Mouse (Mus musculus) T-cell, adult 2 months (primary cell): ENCODE results near the gene Gna14.

Experiments
- DNase-seq: peaks from one replicate; pipeline ENCODE4 v3.0.0; 2022; ENCODE audit warnings: low spot score

Gene Gna14

GRCm38 (mm10) chr19:16456181-16456580, 20.6 kb downstream of the Gna14 start:
- DNase-seq = no peak

GRCm38 (mm10) chr19:16457127-16457526, 21.6 kb downstream of the Gna14 start:
- no peak for DNase-seq

DNA sequence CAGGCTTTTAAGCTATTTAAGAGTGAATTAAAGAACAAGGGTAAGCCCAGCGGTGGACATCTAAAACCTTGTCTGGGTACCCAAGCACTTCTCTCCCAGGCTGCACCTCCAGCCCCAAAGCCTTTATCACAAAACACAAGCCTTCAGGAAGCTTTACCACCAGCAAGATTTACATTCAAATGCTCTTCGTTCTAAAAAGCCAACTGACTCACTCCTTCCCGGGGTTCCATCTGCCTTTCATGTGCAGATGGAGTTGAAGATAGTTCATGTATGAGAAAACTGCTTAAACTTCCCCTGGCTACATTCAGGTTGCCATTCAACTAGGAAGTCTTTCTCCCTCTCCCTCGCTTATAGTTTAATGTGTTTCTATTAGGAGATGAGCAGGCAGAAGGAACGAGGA, 23.8 kb downstream of the Gna14 start:
- no peak for DNase-seq

- no peak for DNase-seq
Measured at GRCm38 (mm10) chr19:16460292-16460691, 24.7 kb downstream of the Gna14 start.

DNA sequence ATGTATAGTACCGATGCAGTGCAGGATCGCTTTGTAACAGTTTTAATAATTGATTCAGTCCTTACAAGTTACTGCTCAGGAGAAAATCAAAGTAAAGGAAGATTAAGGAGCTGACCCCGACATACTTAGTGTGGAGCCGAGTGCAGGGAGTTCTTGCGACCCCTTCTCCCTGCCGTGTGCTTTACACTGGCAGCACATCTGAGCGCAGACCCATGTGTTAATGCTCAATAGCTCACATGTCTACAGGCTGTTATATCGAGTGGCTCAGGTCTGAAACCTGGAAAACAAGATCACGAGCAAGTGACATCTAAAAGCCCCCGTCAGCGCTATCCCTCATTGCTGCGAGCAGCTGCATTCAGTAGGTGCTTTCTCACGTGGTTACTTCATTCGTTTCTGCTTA, 25.3 kb downstream of the Gna14 start:
- DNase-seq = no peak

DNA sequence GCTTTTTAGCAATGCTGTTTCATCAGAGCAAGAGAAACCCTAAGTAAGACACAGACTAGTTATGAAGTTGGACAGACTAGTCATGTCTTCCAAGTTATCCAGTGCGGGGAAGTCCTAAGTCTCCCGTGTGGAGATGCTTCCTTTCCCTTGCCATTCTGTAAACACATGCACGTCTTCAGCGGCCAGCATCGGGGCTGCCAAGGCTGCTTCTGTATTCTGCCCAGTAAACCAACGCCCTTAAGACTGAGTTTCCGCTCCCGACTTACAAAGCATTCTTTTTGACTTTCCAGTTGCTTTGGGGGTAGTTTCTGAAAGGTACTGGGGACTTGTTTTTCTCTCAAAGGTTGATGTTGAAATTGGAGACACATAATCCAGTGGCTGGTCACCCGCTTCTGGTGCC, 26.9 kb downstream of the Gna14 start:
- no peak for DNase-seq

DNA sequence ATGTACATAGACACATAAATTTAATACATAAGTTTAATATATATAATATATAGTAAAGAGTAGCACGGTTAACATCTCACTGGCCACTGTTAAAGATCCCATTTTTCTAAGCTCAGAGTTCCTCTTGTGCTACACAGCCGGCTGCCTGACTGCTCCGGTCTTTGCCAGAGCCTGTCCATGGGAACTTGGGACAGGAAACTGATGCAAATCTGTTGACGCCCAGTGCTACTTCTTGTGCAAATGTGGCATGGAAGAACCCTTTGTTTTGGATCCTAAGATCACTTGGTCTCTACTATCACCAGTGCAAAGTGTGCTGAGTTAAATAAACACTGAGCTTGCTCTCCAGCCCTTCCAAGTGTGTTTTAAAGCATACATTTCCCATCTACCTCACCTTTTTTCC, 29.2 kb downstream of the Gna14 start:
- DNase-seq = no peak

DNA sequence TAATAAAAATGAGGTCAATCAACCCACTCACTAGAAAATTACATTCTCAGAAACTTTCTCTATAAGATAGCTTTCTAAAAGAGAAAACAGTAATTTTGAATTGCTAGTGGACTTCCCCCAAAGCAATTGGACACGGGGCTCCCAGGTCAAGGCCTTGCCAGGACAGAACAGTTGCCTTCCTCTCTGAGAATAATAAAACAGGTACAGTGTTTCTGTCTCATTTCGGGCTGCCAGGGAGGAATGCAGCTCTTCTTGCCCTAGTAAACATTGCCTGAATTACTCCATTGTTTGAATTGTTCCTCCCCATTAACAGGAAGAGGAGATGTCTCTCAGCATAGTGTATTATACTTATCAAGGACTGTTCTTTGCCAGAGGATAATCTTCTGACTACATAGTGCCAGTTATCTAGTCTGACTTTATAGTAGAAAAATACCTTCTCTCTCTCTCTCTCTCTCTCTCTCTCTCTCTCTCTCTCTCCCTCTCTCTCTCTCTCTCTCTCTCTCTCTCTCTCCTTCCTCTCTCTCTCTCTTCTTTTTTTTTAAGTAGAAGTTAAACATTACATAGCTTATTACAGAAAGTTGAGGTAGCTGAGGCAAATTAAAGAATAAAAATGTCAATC, 33.3 kb downstream of the Gna14 start:
- DNase-seq = no peak

GRCm38 (mm10) chr19:16472655-16473054, 37.1 kb downstream of the Gna14 start:
- no peak for DNase-seq

- DNase-seq = no peak
Measured at GRCm38 (mm10) chr19:16477314-16477946, 41.9 kb downstream of the Gna14 start.

GRCm38 (mm10) chr19:16478186-16478607, 42.6 kb downstream of the Gna14 start:
- DNase-seq = no peak

DNA sequence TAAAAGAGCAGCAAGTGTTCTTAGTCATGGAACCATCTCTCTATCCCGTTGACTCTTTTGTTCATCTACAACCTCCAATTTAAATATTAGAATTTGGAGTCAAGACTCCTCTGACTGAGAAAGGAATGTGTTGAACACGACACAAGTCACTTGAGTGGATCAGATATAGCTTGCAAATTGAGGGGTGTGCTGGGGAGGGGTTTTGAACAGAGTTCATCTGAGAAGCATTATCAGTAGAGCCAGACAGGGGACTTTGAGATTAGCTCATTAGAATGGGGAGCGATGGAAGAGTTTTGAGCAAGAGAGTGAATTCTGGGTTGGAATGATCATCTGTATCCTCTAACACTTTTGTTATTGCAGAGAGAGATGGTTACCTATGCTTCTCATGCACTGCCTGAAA, 46.5 kb downstream of the Gna14 start:
- DNase-seq = no peak

GRCm38 (mm10) chr19:16484237-16484636, 48.7 kb downstream of the Gna14 start:
- DNase-seq = no peak

GRCm38 (mm10) chr19:16484671-16485070, 49.1 kb downstream of the Gna14 start:
- no peak for DNase-seq

GRCm38 (mm10) chr19:16490756-16491155, 55.2 kb downstream of the Gna14 start:
- no peak for DNase-seq

- no peak for DNase-seq
Measured at GRCm38 (mm10) chr19:16491497-16491896, 55.9 kb downstream of the Gna14 start.

DNA sequence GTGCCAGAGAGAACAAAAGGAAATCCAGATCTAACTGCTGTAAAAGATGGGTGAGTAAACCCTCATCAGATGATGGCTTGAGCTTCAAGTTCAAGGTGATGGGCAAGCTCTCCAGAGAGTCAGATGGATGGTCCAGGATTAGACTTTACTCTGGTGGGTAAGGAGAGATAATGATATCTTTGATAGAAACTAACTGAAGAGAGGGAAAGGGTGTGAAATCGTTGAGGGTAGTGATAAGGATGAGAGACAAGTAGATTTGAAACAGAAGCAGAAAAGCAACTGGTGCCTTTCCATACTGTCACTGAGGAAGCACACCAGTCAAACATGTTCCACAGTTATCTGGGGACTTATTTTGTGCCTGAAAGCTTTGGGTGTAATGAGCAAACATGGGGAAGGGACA, 56.9 kb downstream of the Gna14 start:
- no peak for DNase-seq

- DNase-seq = no peak
Measured at GRCm38 (mm10) chr19:16494816-16495516, 59.4 kb downstream of the Gna14 start.

GRCm38 (mm10) chr19:16496016-16496415, 60.5 kb downstream of the Gna14 start:
- DNase-seq = no peak

DNA sequence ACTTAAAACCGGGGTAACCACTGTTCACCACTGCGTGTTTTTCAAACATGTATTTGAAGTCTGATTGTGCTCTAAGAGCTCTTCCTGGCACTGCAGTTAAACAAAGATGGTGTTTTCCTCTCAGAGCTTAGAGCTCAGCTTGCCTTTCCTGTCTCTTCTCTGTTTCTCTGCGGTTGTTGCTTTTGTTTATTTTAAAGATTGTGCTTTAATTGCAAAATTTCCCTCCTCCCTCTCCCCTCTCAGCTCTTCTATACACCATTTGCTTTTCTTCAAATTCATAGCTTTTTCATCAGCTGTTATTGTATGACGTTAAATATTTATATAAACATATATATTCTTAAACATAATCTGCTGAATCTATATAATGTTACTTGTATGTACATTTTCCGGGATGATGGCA, 66.5 kb downstream of the Gna14 start:
- DNase-seq = no peak

GRCm38 (mm10) chr19:16506711-16507364, 71.3 kb downstream of the Gna14 start:
- no peak for DNase-seq

GRCm38 (mm10) chr19:16510343-16511080, 75.0 kb downstream of the Gna14 start:
- DNase-seq = no peak
